Mouse (Mus musculus) heart, embryonic 10.5 days (tissue): ENCODE data around the gene Bst1. TPM values are rescaled to one million over a fixed set of nuclear protein-coding genes. Genes with fewer than 3 reads are reported as not detected.

ENCODE experiments used
- DNase-seq: peaks from one replicate; pipeline ENCODE4 v3.0.0-alpha.2; 2017; ENCODE audit warnings: low spot score
- H3K27ac ChIP-seq: fragments of 300-500 bp; sonication (generic); 2 replicates; pipeline ENCODE4 v1.5.1; 2016; ENCODE audit warnings: mild to moderate bottlenecking
- H3K27me3 ChIP-seq: fragments of 300-500 bp; sonication (generic); 2 replicates; pipeline ENCODE4 v1.6.1; 2016; ENCODE audit warnings: mild to moderate bottlenecking; ENCODE audit not compliant: poor library complexity, insufficient read depth, severe bottlenecking
- H3K36me3 ChIP-seq: fragments of 300-500 bp; sonication (generic); 2 replicates; pipeline ENCODE4 v1.6.1; 2016; ENCODE audit warnings: mild to moderate bottlenecking, moderate library complexity
- H3K4me1 ChIP-seq: fragments of 300-500 bp; sonication (generic); 2 replicates; pipeline ENCODE4 v1.6.1; 2016; ENCODE audit warnings: mild to moderate bottlenecking
- H3K4me3 ChIP-seq: fragments of 300-500 bp; sonication (generic); 2 replicates; pipeline ENCODE4 v1.5.1; 2016; ENCODE audit warnings: mild to moderate bottlenecking, moderate library complexity
- H3K9me3 ChIP-seq: fragments of 300-500 bp; sonication (generic); 2 replicates; pipeline ENCODE4 v1.6.1; 2016; ENCODE audit warnings: mild to moderate bottlenecking, moderate library complexity
- WGBS: fragments of 180-500 bp; shearing (Covaris S2); methylation state at CpG from one replicate; pipeline ENCODE4 v1.1.7; 2016; 5-methylcytosine and 5-hydroxymethylcytosine counted together
- polyA plus RNA-seq: library from polyadenylated mRNA; unstranded; fragments of >200 nt; fragmentation: Nextera tagmentation; extraction: Ambion mirVana; gene quantifications from 2 replicates; pipeline ENCODE4 v1.2.1, GENCODE M21; 2016

Gene Bst1
- polyA plus RNA-seq = 0.36 TPM in 1 of 2 replicates, not detected in the other

- Histone ChIP-seq H3K27me3 (no peaks in the 10 kb centered on the region), H3K36me3 (no peaks in the 10 kb centered on the region), H3K4me1 (peaks cover 8% of the 10 kb centered on the region; the same call in 1 of the 2 replicates), H3K9me3 (no peaks in the 10 kb centered on the region), H3K4me3 (no peak within 1 kb of the TSS), H3K27ac (0 out of 2 replicates have a peak within 1 kb of the TSS, but pooled peaks have one; percentile 36)
- DNase-seq = no peak
- WGBS = 47% methylated on average over 12 of the region's 12 CpGs
These were observed at the start of gene Bst1 for GRCm38 (mm10) chr5:43818695-43819094. Bst1 (plus strand) TSS chr5:43818885.

GRCm38 (mm10) chr5:43770618-43771354, 47.9 kb upstream of the Bst1 start:
- Histone ChIP-seq H3K4me1 (no peaks in the 10 kb centered on the region), H3K36me3 (peaks cover 48% of the 10 kb centered on the region), H3K9me3 (no peaks in the 10 kb centered on the region), H3K27me3 (no peaks in the 10 kb centered on the region), H3K27ac (no peak overlapping the region), H3K4me3 (no peak overlapping the region)
- 81% methylated on average over 3 of the region's 3 CpGs for WGBS
- no peak for DNase-seq

- H3K9me3 ChIP-seq = no peaks in the 10 kb centered on the region
- 0 out of 2 replicates have a peak, but pooled peaks cover 2% of the 10 kb centered on the region for H3K4me1 ChIP-seq
- DNase-seq = no peak
- 81% methylated on average over 3 of the region's 3 CpGs for WGBS
- H3K36me3 ChIP-seq = peaks cover 40% of the 10 kb centered on the region
- H3K27me3 ChIP-seq = no peaks in the 10 kb centered on the region
- no peak overlapping the region for H3K27ac ChIP-seq
- no peak overlapping the region for H3K4me3 ChIP-seq
These were observed 47.1 kb upstream of the Bst1 start for GRCm38 (mm10) chr5:43771555-43771954.

GRCm38 (mm10) chr5:43776407-43776806, 42.3 kb upstream of the Bst1 start:
- no peak overlapping the region for H3K27ac ChIP-seq
- H3K27me3 ChIP-seq = no peaks in the 10 kb centered on the region
- no peak for DNase-seq
- no peaks in the 10 kb centered on the region for H3K9me3 ChIP-seq
- no peak overlapping the region for H3K4me3 ChIP-seq
- peaks cover 17% of the 10 kb centered on the region for H3K4me1 ChIP-seq
- H3K36me3 ChIP-seq = no peaks in the 10 kb centered on the region

- H3K4me1 ChIP-seq = peaks cover 17% of the 10 kb centered on the region
- no peaks in the 10 kb centered on the region for H3K36me3 ChIP-seq
- DNase-seq = no peak
- WGBS = 37% methylated on average over 1 of the region's 1 CpGs
- no peaks in the 10 kb centered on the region for H3K27me3 ChIP-seq
- H3K4me3 ChIP-seq = no peak overlapping the region
- no peaks in the 10 kb centered on the region for H3K9me3 ChIP-seq
- H3K27ac ChIP-seq = no peak overlapping the region
These were observed 41.7 kb upstream of the Bst1 start for GRCm38 (mm10) chr5:43776993-43777392.

GRCm38 (mm10) chr5:43778583-43778982, 40.1 kb upstream of the Bst1 start:
- H3K27me3 ChIP-seq = no peaks in the 10 kb centered on the region
- peaks cover 23% of the 10 kb centered on the region for H3K4me1 ChIP-seq
- no peaks in the 10 kb centered on the region for H3K9me3 ChIP-seq
- H3K4me3 ChIP-seq = no peak overlapping the region
- H3K36me3 ChIP-seq = no peaks in the 10 kb centered on the region
- DNase-seq = no peak
- WGBS = 79% methylated on average over 3 of the region's 3 CpGs
- H3K27ac ChIP-seq = no peak overlapping the region

- no peaks in the 10 kb centered on the region for H3K27me3 ChIP-seq
- no peaks in the 10 kb centered on the region for H3K36me3 ChIP-seq
- H3K4me1 ChIP-seq = peaks cover 22% of the 10 kb centered on the region
- peak overlapping the region; percentile 82 for H3K4me3 ChIP-seq
- peak overlapping the region; percentile 99 for H3K27ac ChIP-seq
- WGBS = 0% methylated on average over 47 of the region's 61 CpGs
- H3K9me3 ChIP-seq = no peaks in the 10 kb centered on the region
- DNase-seq = peak; percentile 77
These were observed 37.2 kb upstream of the Bst1 start for GRCm38 (mm10) chr5:43781423-43781976.

- no peaks in the 10 kb centered on the region for H3K9me3 ChIP-seq
- no peaks in the 10 kb centered on the region for H3K27me3 ChIP-seq
- peak overlapping the region; percentile 82 for H3K4me3 ChIP-seq
- peak overlapping the region; percentile 99 for H3K27ac ChIP-seq
- no peaks in the 10 kb centered on the region for H3K36me3 ChIP-seq
- WGBS = 4% methylated on average over 82 of the region's 82 CpGs
- DNase-seq = peak; percentile 90
- H3K4me1 ChIP-seq = peaks cover 15% of the 10 kb centered on the region
These were observed 36.4 kb upstream of the Bst1 start for GRCm38 (mm10) chr5:43781977-43782930.

GRCm38 (mm10) chr5:43783996-43784395, 34.7 kb upstream of the Bst1 start:
- H3K27me3 ChIP-seq = no peaks in the 10 kb centered on the region
- no peak overlapping the region for H3K4me3 ChIP-seq
- H3K4me1 ChIP-seq = peaks cover 15% of the 10 kb centered on the region
- 77% methylated on average over 2 of the region's 2 CpGs for WGBS
- no peak for DNase-seq
- no peaks in the 10 kb centered on the region for H3K36me3 ChIP-seq
- H3K9me3 ChIP-seq = no peaks in the 10 kb centered on the region
- H3K27ac ChIP-seq = no peak overlapping the region

- Histone ChIP-seq H3K4me1 (peaks cover 7% of the 10 kb centered on the region), H3K9me3 (no peaks in the 10 kb centered on the region), H3K27me3 (no peaks in the 10 kb centered on the region), H3K36me3 (no peaks in the 10 kb centered on the region), H3K4me3 (no peak overlapping the region), H3K27ac (no peak overlapping the region)
- no peak for DNase-seq
- WGBS = 89% methylated on average over 4 of the region's 4 CpGs
These were observed 32.1 kb upstream of the Bst1 start for GRCm38 (mm10) chr5:43786607-43787006.

GRCm38 (mm10) chr5:43787976-43788752, 30.5 kb upstream of the Bst1 start:
- DNase-seq = no peak
- H3K4me1 ChIP-seq = no peaks in the 10 kb centered on the region
- 80% methylated on average over 9 of the region's 9 CpGs for WGBS

GRCm38 (mm10) chr5:43792354-43792753, 26.3 kb upstream of the Bst1 start:
- H3K27me3 ChIP-seq = no peaks in the 10 kb centered on the region
- no peaks in the 10 kb centered on the region for H3K9me3 ChIP-seq
- no peaks in the 10 kb centered on the region for H3K4me1 ChIP-seq
- 55% methylated on average over 5 of the region's 5 CpGs for WGBS
- H3K27ac ChIP-seq = no peak overlapping the region
- H3K36me3 ChIP-seq = no peaks in the 10 kb centered on the region
- no peak overlapping the region for H3K4me3 ChIP-seq
- no peak for DNase-seq

More at GRCm38 (mm10) chr5:43787976-43788752, 30.5 kb upstream of the Bst1 start:
- Histone ChIP-seq H3K9me3 (no peaks in the 10 kb centered on the region), H3K27ac (no peak overlapping the region), H3K4me3 (no peak overlapping the region), H3K36me3 (no peaks in the 10 kb centered on the region), H3K27me3 (no peaks in the 10 kb centered on the region)
